Comparison of ENCODE assay signal across 8 mouse cellular contexts in genomic region chr11:79710868-79711765, GRCm38 (mm10).
DNase-seq lines count a peak whose midpoint lies in the region; ATAC-seq and TF ChIP-seq lines count a peak whose summit lies in the region.

No protein-coding gene starts in this region.

- POLR2A ChIA-PET in Patski (lab: Charles Lee): no interaction called here

- no peaks in the 10 kb centered on the region for H3K9me3 ChIP-seq in hindbrain, embryonic 16.5 days (ENCODE audit: control insufficient read depth, low read length)
- H3K9me3 ChIP-seq in megakaryocyte, embryonic 14.5 days: 0 out of 2 replicates have a peak, but pooled peaks cover 6% of the 10 kb centered on the region

- WGBS in hindbrain, embryonic 16.5 days: under 1% methylated on average over 89 of the region's 106 CpGs

- CTCF ChIA-PET in Patski (lab: Charles Lee): no interaction called here

- in situ Hi-C loops in Patski (cut with MboI; ENCODE audit: low pct_unique_long_range_greater_than_20kb): no loop called here

- H3K9ac ChIP-seq in hindbrain, embryonic 16.5 days (ENCODE audit: low read depth, low read length): peak overlapping the region; percentile 74

- peaks cover 11% of the 10 kb centered on the region for H3K4me1 ChIP-seq in hindbrain, embryonic 16.5 days (ENCODE audit: control insufficient read depth, insufficient read depth, low read depth, low read length)
- peaks cover 26% of the 10 kb centered on the region for H3K4me1 ChIP-seq in megakaryocyte, embryonic 14.5 days

- H3K4me2 ChIP-seq in hindbrain, embryonic 16.5 days (ENCODE audit: low read length): peak overlapping the region; percentile 99

- no peaks in the 10 kb centered on the region for H3K36me3 ChIP-seq in hindbrain, embryonic 16.5 days (ENCODE audit: control insufficient read depth, insufficient read depth, low read length)
- H3K36me3 ChIP-seq in megakaryocyte, embryonic 14.5 days (replicated peaks; ENCODE audit: low read length): no peaks in the 10 kb centered on the region

- DNase-seq in Patski (ENCODE audit: low read depth, low spot score): no peak
- DNase-seq in cerebellum, adult 9-11 months: peak; percentile 64
- peak; percentile 95 for DNase-seq in gastrocnemius, adult 2 months
- peak; percentile 63 to 89 for DNase-seq in left cerebral cortex, postnatal 10 days (ENCODE audit: extremely low spot score in 1 of 2, low spot score in 2 of 2)
- peak; percentile 77 to 84 for DNase-seq in right cerebral cortex, postnatal 10 days (ENCODE audit: low spot score in 2 of 2)
- DNase-seq in urinary bladder, postnatal 25 days (ENCODE audit: low spot score): peak; percentile 84

- peak; percentile 77 for ATAC-seq in Patski
- peak; percentile 91 for ATAC-seq in hindbrain, embryonic 16.5 days

- intact Hi-C loops in gastrocnemius, adult 2 months (cut with DNase I): loop anchor here (1.0 to 5.0 kb wide), 3 partner anchors 82 to 251 kb away; partner anchors contain the start of gene Utp6
- intact Hi-C loops in left cerebral cortex, postnatal 10 days (cut with DNase I): loop anchor here (5.0 kb wide), 1 partner anchor 81 kb away; no protein-coding TSS in a partner anchor

- peak overlapping the region; percentile 95 for H3K4me3 ChIP-seq in gastrocnemius, adult 2 months
- peak overlapping the region; percentile 75 for H3K4me3 ChIP-seq in hindbrain, embryonic 16.5 days (ENCODE audit: low read length)
- peak overlapping the region; percentile 92 for H3K4me3 ChIP-seq in megakaryocyte, embryonic 14.5 days (replicated peaks)

- H3K27me3 ChIP-seq in Patski: no peaks in the 10 kb centered on the region
- H3K27me3 ChIP-seq in hindbrain, embryonic 16.5 days (replicated peaks; ENCODE audit: control insufficient read depth, insufficient read depth, low read length): peaks cover 17% of the 10 kb centered on the region
- peaks cover 78% of the 10 kb centered on the region for H3K27me3 ChIP-seq in megakaryocyte, embryonic 14.5 days (replicated peaks)

- peak; percentile 100 for TF ChIP-seq CTCF in Patski (IDR thresholded peaks at IDR 0.05)
- TF ChIP-seq CTCF in gastrocnemius, adult 2 months (IDR thresholded peaks at IDR 0.05): peak; percentile 95

- H3K27ac ChIP-seq in gastrocnemius, adult 2 months: peak overlapping the region; percentile 95
- peak overlapping the region; percentile 27; the same call in 1 of the 2 replicates for H3K27ac ChIP-seq in hindbrain, embryonic 16.5 days (ENCODE audit: low read depth, low read length)
